In genomic region chr1:135430669-135431017, GRCm38 (mm10) we compare ENCODE assay signal across 8 mouse cellular contexts. TPM values are rescaled to one million over a fixed set of nuclear protein-coding genes. Genes with fewer than 3 reads are reported as not detected.
DNase-seq lines count a peak whose midpoint lies in the region; ATAC-seq and TF ChIP-seq lines count a peak whose summit lies in the region.

No protein-coding gene starts in this region.

- WGBS in kidney, embryonic 14.5 days, result 2% methylated on average over 14 of the region's 14 CpGs
- 1% methylated on average over 14 of the region's 14 CpGs for WGBS in hindbrain, embryonic 15.5 days
- 2% methylated on average over 14 of the region's 14 CpGs for WGBS in midbrain, embryonic 15.5 days

- peaks cover 11% of the 10 kb centered on the region for H3K4me1 ChIP-seq in kidney, embryonic 14.5 days (ENCODE audit: control insufficient read depth, insufficient read depth, low read length)
- peaks cover 24% of the 10 kb centered on the region for H3K4me1 ChIP-seq in bone marrow macrophage, adult 2 months (ENCODE audit: control insufficient read depth, insufficient read depth, low read length)
- peaks cover 41% of the 10 kb centered on the region for H3K4me1 ChIP-seq in hindbrain, embryonic 15.5 days (replicated peaks)
- H3K4me1 ChIP-seq in midbrain, embryonic 15.5 days, result peaks cover 32% of the 10 kb centered on the region

- peak overlapping the region; percentile 72 for H3K9ac ChIP-seq in kidney, embryonic 14.5 days (ENCODE audit: low read depth, low read length)
- H3K9ac ChIP-seq in hindbrain, embryonic 15.5 days, result peak overlapping the region; percentile 87
- peak overlapping the region; percentile 89 for H3K9ac ChIP-seq in midbrain, embryonic 15.5 days

- H3K9me3 ChIP-seq in kidney, embryonic 14.5 days (ENCODE audit: control insufficient read depth, low read length), result no peaks in the 10 kb centered on the region
- H3K9me3 ChIP-seq in hindbrain, embryonic 15.5 days, result no peaks in the 10 kb centered on the region
- no peaks in the 10 kb centered on the region for H3K9me3 ChIP-seq in midbrain, embryonic 15.5 days

- H3K4me3 ChIP-seq in kidney, embryonic 14.5 days (ENCODE audit: low read length), result peak overlapping the region; percentile 69
- H3K4me3 ChIP-seq in bone marrow macrophage, adult 2 months (ENCODE audit: insufficient read depth, low read length), result peak overlapping the region; percentile 74
- peak overlapping the region; percentile 75 for H3K4me3 ChIP-seq in hindbrain, embryonic 15.5 days
- peak overlapping the region; percentile 94 for H3K4me3 ChIP-seq in midbrain, embryonic 15.5 days

- H3K4me2 ChIP-seq in kidney, embryonic 14.5 days (replicated peaks; ENCODE audit: low read depth, low read length), result peak overlapping the region; percentile 62
- H3K4me2 ChIP-seq in hindbrain, embryonic 15.5 days, result peak overlapping the region; percentile 66
- H3K4me2 ChIP-seq in midbrain, embryonic 15.5 days, result peak overlapping the region; percentile 74

- H3K27me3 ChIP-seq in kidney, embryonic 14.5 days (ENCODE audit: control insufficient read depth, insufficient read depth, low read length), result no peaks in the 10 kb centered on the region
- no peaks in the 10 kb centered on the region for H3K27me3 ChIP-seq in hindbrain, embryonic 15.5 days
- H3K27me3 ChIP-seq in midbrain, embryonic 15.5 days (replicated peaks), result no peaks in the 10 kb centered on the region

- peak overlapping the region; percentile 68; the same call in 1 of the 2 replicates for H3K27ac ChIP-seq in kidney, embryonic 14.5 days (ENCODE audit: low read depth, low read length)
- peak overlapping the region; percentile 46 for H3K27ac ChIP-seq in bone marrow macrophage, adult 2 months (ENCODE audit: insufficient read depth, low read depth, low read length)
- peak overlapping the region; percentile 92 for H3K27ac ChIP-seq in hindbrain, embryonic 15.5 days (replicated peaks)
- H3K27ac ChIP-seq in midbrain, embryonic 15.5 days, result peak overlapping the region; percentile 93

- TF ChIP-seq POLR2A in bone marrow macrophage, adult 2 months (IDR thresholded peaks at IDR 0.05; ENCODE audit: borderline replicate concordance, low read depth, low read length), result no peak

- peaks cover 14% of the 10 kb centered on the region for H3K36me3 ChIP-seq in kidney, embryonic 14.5 days (ENCODE audit: control insufficient read depth, insufficient read depth, low read length)
- 0 out of 2 replicates have a peak, but pooled peaks cover 3% of the 10 kb centered on the region for H3K36me3 ChIP-seq in hindbrain, embryonic 15.5 days
- no peaks in the 10 kb centered on the region for H3K36me3 ChIP-seq in midbrain, embryonic 15.5 days (replicated peaks)

- TF ChIP-seq CTCF in bone marrow macrophage, adult 2 months (IDR thresholded peaks at IDR 0.05; ENCODE audit: low read depth, low read length), result no peak

- no peak for DNase-seq in kidney, adult 11 months
- no peak for DNase-seq in cerebellum, adult 9-10 months
- DNase-seq in kidney, adult 18-20 months, result no peak
- no peak for DNase-seq in right cerebral cortex, postnatal 36 days (ENCODE audit: low spot score in 2 of 2)

- peak; percentile 58 for ATAC-seq in kidney, embryonic 14.5 days (ENCODE audit: low FRiP score, low TSS enrichment)
- ATAC-seq in hindbrain, embryonic 15.5 days (ENCODE audit: low FRiP score, low read depth), result peak; percentile 77
- ATAC-seq in midbrain, embryonic 15.5 days (replicated peaks), result peak; percentile 80

RNA-seq across cellular contexts. Expression of gene Ipo9, which starts 0.3 kb away (rescaled TPM):
- polyA plus RNA-seq in kidney, embryonic 14.5 days (2014; fragmentation: Nextera tagmentation; extraction: Ambion mirVana), result 160 and 176 TPM in 2 replicates
- polyA plus RNA-seq in bone marrow macrophage, adult 2 months (2012; ENCODE audit: insufficient read depth, insufficient read length, missing spikeins), result 31.7 and 32.3 TPM in 2 replicates
- 109 and 118 TPM in 2 replicates for polyA plus RNA-seq in hindbrain, embryonic 15.5 days (2015; fragmentation: Nextera tagmentation; extraction: Ambion mirVana)
- polyA plus RNA-seq in midbrain, embryonic 15.5 days (2015; fragmentation: Nextera tagmentation; extraction: Ambion mirVana), result 119 and 121 TPM in 2 replicates

RNA-seq across cellular contexts. Expression of gene Shisa4, which starts 55.6 kb away (rescaled TPM):
- polyA plus RNA-seq in kidney, embryonic 14.5 days (2014; fragmentation: Nextera tagmentation; extraction: Ambion mirVana), result 33.0 and 39.6 TPM in 2 replicates
- polyA plus RNA-seq in bone marrow macrophage, adult 2 months (2012; ENCODE audit: insufficient read depth, insufficient read length, missing spikeins), result not detected in 2 replicates
- polyA plus RNA-seq in hindbrain, embryonic 15.5 days (2015; fragmentation: Nextera tagmentation; extraction: Ambion mirVana), result 116 and 126 TPM in 2 replicates
- polyA plus RNA-seq in midbrain, embryonic 15.5 days (2015; fragmentation: Nextera tagmentation; extraction: Ambion mirVana), result 108 and 112 TPM in 2 replicates

Comparison
In these comparisons a context has a peak if more than half of its experiments do, and no peak if none do; other contexts are left out.
1. RNA of gene Shisa4, which starts 55.6 kb away (polyA plus RNA-seq): 116 to 126 TPM in hindbrain, embryonic 15.5 days, 108 to 112 TPM in midbrain, embryonic 15.5 days and 33.0 to 39.6 TPM in kidney, embryonic 14.5 days; not detected in bone marrow macrophage, adult 2 months; every median in the first group is over 10 times any median in the second.
2. Peak in every context shown above with its lines, with median percentiles within 50 percentile points of each other: ATAC-seq, H3K27ac ChIP-seq, H3K4me2 ChIP-seq, H3K4me3 ChIP-seq and H3K9ac ChIP-seq.